Mouse (Mus musculus) c-Kit-positive CD71-positive TER-119-negative erythroid progenitor cells, embryonic 14.5 days (primary cell): ENCODE results near the gene A630095N17Rik.
"Not testable (repeated sequence)": the region's sequence is repeated elsewhere in the genome, so short reads cannot be mapped to it uniquely, and the experiment has no call there.

Experiments used
- DNase-seq: peaks from one replicate; pipeline ENCODE4 v3.0.0-alpha.2; 2013; ENCODE audit warnings: low read depth

Gene A630095N17Rik

DNA sequence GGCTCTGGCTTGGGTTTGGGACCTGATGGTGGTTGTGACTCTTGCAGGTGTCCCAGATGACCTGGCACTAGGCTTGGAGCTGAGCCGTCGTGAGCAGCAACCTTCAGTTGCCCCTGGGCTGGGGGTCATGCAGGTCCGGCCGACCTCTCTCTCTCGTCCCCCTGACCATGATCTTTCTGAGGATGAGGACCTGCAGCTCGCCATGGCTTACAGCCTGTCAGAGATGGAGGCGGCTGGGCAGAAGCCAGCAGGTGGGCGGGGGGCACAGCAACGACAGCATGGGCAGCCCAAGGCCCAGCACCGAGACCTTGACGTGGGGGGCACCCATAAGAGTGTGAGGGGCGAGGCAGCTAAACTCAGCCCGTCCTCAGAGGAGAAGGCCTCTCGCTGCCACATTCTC is 11.5 kb upstream of the A630095N17Rik start:
- no peak for DNase-seq

DNA sequence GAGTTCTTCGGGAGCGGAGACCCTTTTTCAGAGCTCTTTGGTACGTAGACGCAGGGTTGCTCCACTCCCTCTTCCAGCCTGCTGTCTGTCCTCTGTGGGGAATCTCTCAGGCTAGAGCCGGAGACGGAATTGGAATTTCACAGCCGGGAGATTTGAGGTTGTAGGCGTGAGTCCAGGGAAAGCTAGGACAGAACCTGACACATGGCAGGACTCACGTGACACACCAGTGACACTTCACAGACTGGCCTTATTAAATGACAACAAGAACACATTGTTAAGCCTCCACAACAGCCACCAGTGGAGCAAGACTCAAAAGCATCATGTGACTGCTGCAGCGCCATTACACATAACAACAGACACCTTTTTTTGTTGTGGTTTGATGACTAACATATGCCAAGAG is 7.7 kb upstream of the A630095N17Rik start:
- DNase-seq, result no peak

DNA sequence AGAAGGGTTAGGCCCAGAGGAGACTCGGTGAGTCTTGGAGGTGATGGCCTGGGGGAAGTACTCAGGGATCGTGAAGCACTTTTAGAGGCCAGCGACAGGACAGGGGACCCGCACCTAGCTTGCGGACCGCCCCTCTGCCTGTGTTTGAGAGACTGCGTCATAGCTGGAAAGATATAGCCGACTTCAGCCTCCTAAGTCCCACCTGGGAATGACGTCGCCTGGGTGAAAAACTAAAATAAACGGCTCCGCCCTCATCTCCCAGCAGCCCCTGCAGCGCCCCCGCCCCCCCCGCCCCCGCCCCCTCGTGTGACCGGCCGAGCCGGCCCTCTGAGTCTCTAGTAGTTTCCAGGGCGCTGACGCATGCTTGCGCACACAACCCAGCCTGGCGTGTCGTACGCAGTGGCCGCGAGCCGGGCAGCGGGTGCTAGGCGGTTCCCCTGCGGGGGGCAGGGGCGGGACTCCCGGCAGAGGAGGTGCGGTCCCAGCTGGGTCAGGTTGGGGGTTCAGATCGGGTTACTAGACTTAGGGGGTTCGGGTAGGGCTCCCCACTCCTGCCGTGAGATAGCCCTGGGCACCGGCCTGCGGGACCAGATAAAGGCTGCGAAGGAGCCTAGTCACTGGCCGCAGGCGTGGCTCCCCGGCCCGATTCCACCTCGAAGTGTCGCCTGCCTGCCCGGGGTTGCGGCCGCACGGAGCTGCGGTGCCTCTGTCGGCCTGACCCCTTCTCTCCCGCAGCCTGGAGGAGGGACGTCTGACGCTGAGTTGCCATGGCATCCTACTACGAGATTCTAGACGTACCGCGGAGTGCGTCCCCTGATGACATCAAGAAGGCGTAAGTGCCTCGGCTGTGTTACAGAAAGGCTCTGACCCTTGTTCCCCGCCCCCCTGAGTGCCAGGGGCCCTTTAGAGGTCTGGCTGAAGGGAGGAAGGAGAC is 4.5 kb upstream of the A630095N17Rik start, which contains the start of gene Dnajb2:
Gene Dnajb2 (plus strand): TSS at position 290 of the 934 bp plus-strand sequence.
- DNase-seq, result peak; percentile 71

GRCm38 (mm10) chr1:75234606-75235005 is 2.7 kb upstream of the A630095N17Rik start:
- DNase-seq, result peak; percentile 58

- not testable (repeated sequence) for DNase-seq
These were observed 587 bp upstream of the A630095N17Rik start for GRCm38 (mm10) chr1:75232489-75232888.

DNA sequence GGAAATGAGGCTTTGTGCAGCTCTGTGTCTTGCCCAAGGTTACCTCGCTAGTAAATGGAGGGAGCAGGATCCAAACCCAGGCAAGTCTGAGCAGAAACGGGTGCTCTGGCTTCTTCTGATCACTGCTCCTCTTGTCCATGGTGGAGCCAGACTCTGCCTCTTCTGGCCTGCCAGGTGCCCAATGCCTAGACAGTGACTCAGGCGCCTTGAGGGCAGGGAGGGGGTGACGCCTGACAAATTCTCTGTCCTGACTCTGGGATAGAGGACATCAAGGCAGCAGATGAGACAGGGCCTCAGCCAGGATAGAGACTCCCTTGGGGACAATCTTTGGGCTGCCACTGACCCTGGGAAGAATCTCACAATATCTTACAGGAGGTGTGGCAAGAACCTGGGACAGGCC is 678 bp downstream of the A630095N17Rik start:
- DNase-seq, result no peak

GRCm38 (mm10) chr1:75230335-75230994 is 1.4 kb downstream of the A630095N17Rik start:
- DNase-seq, result no peak

DNA sequence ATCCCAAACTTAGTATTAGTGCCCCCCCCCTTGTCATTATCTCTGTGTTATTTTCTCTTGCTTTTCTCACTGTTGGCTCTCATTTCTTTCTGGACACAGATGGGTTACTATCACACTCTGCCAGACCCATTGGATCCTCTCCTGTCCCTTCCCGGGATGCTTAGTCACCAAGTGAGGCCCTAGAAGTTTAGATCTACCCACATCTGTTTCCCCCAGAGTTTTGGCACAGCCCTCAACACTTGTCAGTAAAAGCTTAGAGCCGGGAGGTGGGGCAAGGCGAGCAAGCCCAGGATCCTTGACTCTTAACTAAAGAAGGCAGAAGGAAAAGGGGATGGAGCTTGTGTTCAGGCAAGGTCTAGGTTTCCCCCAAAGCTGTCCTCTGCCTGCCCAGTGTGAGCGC is 2.7 kb downstream of the A630095N17Rik start:
- DNase-seq, result no peak

- DNase-seq, result no peak
These were observed 4.2 kb downstream of the A630095N17Rik start for GRCm38 (mm10) chr1:75227653-75228052.

DNA sequence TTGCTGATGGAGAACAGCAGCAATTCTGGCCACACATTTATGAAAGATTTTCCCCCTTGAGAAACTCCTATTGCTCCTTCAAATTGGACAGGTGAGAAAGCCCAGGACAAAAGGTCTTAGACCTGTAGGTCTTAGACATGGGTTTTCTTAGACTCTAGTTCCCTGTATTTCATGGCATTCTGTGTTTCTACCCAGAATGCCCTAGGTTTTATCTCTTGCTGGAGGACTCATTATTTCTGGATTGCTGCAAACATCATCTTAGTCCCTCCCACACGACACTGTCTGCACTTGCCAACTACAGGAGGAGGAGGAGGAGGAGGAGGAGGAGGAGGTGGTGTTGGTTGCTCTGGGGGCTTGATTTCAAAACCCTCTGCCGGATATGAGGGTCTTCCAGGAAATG is 5.8 kb downstream of the A630095N17Rik start:
- DNase-seq, result no peak

DNA sequence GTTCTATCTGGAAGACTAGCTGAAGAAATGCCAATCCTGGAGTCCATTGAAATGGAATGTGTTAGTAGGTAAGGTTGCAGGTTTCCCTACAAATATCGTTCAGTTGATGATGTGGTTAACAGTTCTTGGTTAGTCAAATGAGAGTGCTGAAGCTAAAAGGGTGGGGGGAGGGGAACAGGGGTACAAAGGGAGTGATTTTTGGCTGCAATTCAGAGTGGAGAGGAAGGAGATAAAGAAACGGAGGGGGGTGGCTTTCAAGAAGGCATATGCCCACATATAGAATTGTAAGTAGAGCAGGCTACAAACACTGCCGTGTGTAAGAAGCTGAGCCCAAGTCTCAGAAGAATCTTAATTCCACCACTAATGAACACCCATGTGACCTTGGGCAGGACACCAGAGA is 6.4 kb downstream of the A630095N17Rik start:
- no peak for DNase-seq

GRCm38 (mm10) chr1:75223532-75223931 is 8.4 kb downstream of the A630095N17Rik start:
- no peak for DNase-seq

DNA sequence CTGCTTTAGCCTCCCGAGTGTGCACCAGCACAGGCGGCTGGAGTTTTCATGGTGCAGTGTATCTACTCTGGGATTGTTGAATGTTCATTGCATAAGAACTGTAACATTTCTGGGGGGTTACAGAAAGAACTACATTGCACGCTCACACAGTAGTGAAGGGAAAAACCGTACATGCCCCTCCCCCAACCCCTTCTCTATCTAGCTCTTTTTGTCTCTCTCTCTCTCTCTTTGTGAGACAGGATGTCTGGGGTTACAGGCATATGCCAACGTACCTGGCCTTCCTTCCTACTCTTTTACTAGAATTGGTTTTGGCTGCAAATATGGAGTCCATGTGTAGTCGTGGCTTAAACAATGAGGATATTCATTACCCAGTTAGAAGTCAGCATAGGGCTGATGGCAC is 9.0 kb downstream of the A630095N17Rik start:
- DNase-seq, result no peak

GRCm38 (mm10) chr1:75221538-75221937 is 10.4 kb downstream of the A630095N17Rik start:
- no peak for DNase-seq

- DNase-seq, result no peak
These were observed 12.4 kb downstream of the A630095N17Rik start, which contains the start of gene Tuba4a for GRCm38 (mm10) chr1:75219531-75219930. Tuba4a (minus strand) TSS chr1:75219865.

GRCm38 (mm10) chr1:75219078-75219477 is 12.8 kb downstream of the A630095N17Rik start:
- peak; percentile 87 for DNase-seq

GRCm38 (mm10) chr1:75218227-75219001 is 13.5 kb downstream of the A630095N17Rik start:
- no peak for DNase-seq

- DNase-seq, result no peak
These were observed 14.0 kb downstream of the A630095N17Rik start for GRCm38 (mm10) chr1:75217893-75218226.

DNA sequence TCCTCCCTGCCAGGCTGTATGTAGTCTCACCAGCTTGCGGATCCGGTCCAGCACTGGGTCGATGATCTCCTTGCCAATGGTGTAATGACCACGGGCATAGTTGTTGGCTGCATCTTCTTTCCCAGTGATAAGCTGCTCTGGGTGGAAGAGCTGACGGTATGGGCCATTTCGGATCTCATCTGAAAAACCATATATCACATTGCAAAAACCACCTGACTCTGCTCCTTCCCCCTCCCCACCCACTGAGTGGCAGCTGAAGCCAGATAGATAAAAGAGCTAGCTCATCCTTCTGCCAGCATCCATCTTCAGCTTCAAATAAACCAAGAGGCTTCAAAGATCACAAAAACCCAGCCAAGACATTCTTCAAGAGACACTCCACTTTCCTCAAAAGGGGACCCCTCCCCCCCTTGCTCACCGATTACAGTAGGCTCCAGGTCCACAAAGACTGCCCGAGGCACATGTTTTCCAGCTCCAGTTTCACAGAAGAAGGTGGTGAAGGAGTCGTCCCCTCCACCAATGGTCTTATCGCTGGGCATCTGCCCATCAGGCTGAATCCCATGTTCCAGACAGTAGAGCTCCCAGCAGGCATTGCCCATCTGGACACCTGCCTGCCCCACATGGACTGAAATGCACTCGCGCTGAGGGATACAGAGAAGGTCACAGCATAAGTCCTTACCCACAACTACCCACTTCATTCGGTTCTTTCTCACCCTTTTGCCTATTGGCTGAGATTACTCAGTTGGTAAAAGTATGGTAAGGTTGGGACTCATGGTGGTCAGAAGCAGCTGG is 14.9 kb downstream of the A630095N17Rik start:
- DNase-seq, result no peak

DNA sequence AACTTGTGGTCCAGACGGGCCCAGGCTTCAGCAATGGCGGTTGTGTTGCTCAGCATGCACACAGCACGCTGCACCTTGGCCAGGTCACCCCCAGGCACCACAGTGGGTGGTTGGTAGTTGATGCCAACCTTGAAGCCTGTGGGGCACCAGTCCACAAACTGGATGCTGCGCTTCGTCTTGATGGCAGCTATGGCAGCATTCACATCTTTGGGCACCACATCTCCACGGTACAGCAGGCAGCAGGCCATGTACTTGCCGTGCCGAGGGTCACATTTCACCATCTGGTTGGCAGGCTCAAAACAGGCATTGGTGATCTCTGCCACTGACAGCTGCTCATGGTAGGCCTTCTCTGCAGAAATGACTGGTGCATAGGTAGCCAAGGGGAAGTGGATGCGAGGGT is 16.1 kb downstream of the A630095N17Rik start:
- no peak for DNase-seq

GRCm38 (mm10) chr1:75214886-75215285 is 17.0 kb downstream of the A630095N17Rik start:
- no peak for DNase-seq

- DNase-seq, result no peak
These were observed 17.5 kb downstream of the A630095N17Rik start for GRCm38 (mm10) chr1:75214442-75214841.
